Comparison of ENCODE assay signal across 8 mouse cellular contexts in genomic region chr12:69924012-69924411, GRCm38 (mm10). TPM values are rescaled to one million over a fixed set of nuclear protein-coding genes. Genes with fewer than 3 reads are reported as not detected.
DNase-seq lines count a peak whose midpoint lies in the region; ATAC-seq and TF ChIP-seq lines count a peak whose summit lies in the region.
"Had no signal": no experiment of that assay in that cellular context is flagged by ENCODE, and none has a peak within 500 bp of the region (broad histone marks: within the 10 kb centered on the region; RNA-seq: fewer than 3 reads in every experiment).

No protein-coding gene starts in this region.

- TF ChIP-seq CTCF in ES-Bruce4 (IDR thresholded peaks at IDR 0.05; ENCODE audit: low read depth, low read length), result peak; percentile 17

- H3K27ac ChIP-seq in kidney, embryonic 16.5 days (ENCODE audit: low read length), result no peak overlapping the region
- H3K27ac ChIP-seq in ES-Bruce4 (ENCODE audit: insufficient read depth, low read length), result no peak overlapping the region
- H3K27ac ChIP-seq in forebrain, embryonic 16.5 days (ENCODE audit: low read length), result no peak overlapping the region
- H3K27ac ChIP-seq in liver, embryonic 15.5 days (replicated peaks), result peak overlapping the region; percentile 30; the same call in 1 of the 2 replicates
- H3K27ac ChIP-seq: midbrain, embryonic 12.5 days had no signal

- peak; percentile 40 for DNase-seq in kidney, adult 9 months
- DNase-seq in adipocyte (ENCODE audit: low spot score), result peak; percentile 65
- DNase-seq in spleen, postnatal 4 days (ENCODE audit: low spot score in 2 of 2), result peak; percentile 38 to 75

- H3K36me3 ChIP-seq in kidney, embryonic 16.5 days (ENCODE audit: insufficient read depth, low read length), result no peaks in the 10 kb centered on the region
- no peaks in the 10 kb centered on the region for H3K36me3 ChIP-seq in ES-Bruce4 (ENCODE audit: control insufficient read depth, insufficient read depth, low read length, poor library complexity, severe bottlenecking)
- peaks cover 5% of the 10 kb centered on the region; the same call in 1 of the 2 replicates for H3K36me3 ChIP-seq in forebrain, embryonic 16.5 days (ENCODE audit: control insufficient read depth, insufficient read depth)
- no peaks in the 10 kb centered on the region for H3K36me3 ChIP-seq in liver, embryonic 15.5 days (replicated peaks)

- H3K27me3 ChIP-seq in kidney, embryonic 16.5 days (ENCODE audit: insufficient read depth, low read length), result no peaks in the 10 kb centered on the region
- no peaks in the 10 kb centered on the region for H3K27me3 ChIP-seq in ES-Bruce4 (ENCODE audit: control insufficient read depth, insufficient read depth, low read length, poor library complexity, severe bottlenecking)
- no peaks in the 10 kb centered on the region for H3K27me3 ChIP-seq in forebrain, embryonic 16.5 days (replicated peaks; ENCODE audit: control insufficient read depth, insufficient read depth, low read length)
- no peaks in the 10 kb centered on the region for H3K27me3 ChIP-seq in liver, embryonic 15.5 days
- H3K27me3 ChIP-seq: midbrain, embryonic 12.5 days had no signal

- no peaks in the 10 kb centered on the region for H3K4me1 ChIP-seq in kidney, embryonic 16.5 days (ENCODE audit: insufficient read depth, low read length)
- H3K4me1 ChIP-seq in ES-Bruce4 (ENCODE audit: control insufficient read depth, insufficient read depth, low read length), result no peaks in the 10 kb centered on the region
- no peaks in the 10 kb centered on the region for H3K4me1 ChIP-seq in forebrain, embryonic 16.5 days (replicated peaks; ENCODE audit: control insufficient read depth, insufficient read depth, low read length)
- peaks cover 29% of the 10 kb centered on the region for H3K4me1 ChIP-seq in liver, embryonic 15.5 days (replicated peaks)
- H3K4me1 ChIP-seq: midbrain, embryonic 12.5 days had no signal

- no peak for TF ChIP-seq EP300 in ES-Bruce4 (IDR thresholded peaks at IDR 0.05; ENCODE audit: insufficient read depth, low read depth, low read length)

- no peaks in the 10 kb centered on the region for H3K9me3 ChIP-seq in kidney, embryonic 16.5 days (ENCODE audit: low read length)
- no peaks in the 10 kb centered on the region for H3K9me3 ChIP-seq in ES-Bruce4 (replicated peaks; ENCODE audit: control insufficient read depth, insufficient read depth, low read length, poor library complexity, severe bottlenecking)
- no peaks in the 10 kb centered on the region for H3K9me3 ChIP-seq in forebrain, embryonic 16.5 days (ENCODE audit: control insufficient read depth, low read length)
- no peaks in the 10 kb centered on the region for H3K9me3 ChIP-seq in liver, embryonic 15.5 days (replicated peaks)
- H3K9me3 ChIP-seq: midbrain, embryonic 12.5 days had no signal

- no peak overlapping the region for H3K4me3 ChIP-seq in kidney, embryonic 16.5 days (ENCODE audit: low read length)
- H3K4me3 ChIP-seq in ES-Bruce4 (ENCODE audit: low read depth, low read length), result no peak overlapping the region
- no peak overlapping the region for H3K4me3 ChIP-seq in forebrain, embryonic 16.5 days (replicated peaks; ENCODE audit: low read length)
- H3K4me3 ChIP-seq in liver, embryonic 15.5 days (replicated peaks), result no peak overlapping the region
- H3K4me3 ChIP-seq: midbrain, embryonic 12.5 days had no signal

- WGBS in kidney, embryonic 16.5 days, result 14% methylated on average over 5 of the region's 5 CpGs
- 11% methylated on average over 5 of the region's 5 CpGs for WGBS in forebrain, embryonic 16.5 days
- WGBS in liver, embryonic 15.5 days (ENCODE audit: insufficient replicate concordance), result 11% methylated on average over 5 of the region's 5 CpGs

- ATAC-seq in kidney, embryonic 16.5 days (ENCODE audit: low FRiP score, low TSS enrichment), result no peak
- ATAC-seq in forebrain, embryonic 16.5 days, result peak; percentile 52; the same call in 1 of the 2 replicates
- ATAC-seq in liver, embryonic 15.5 days (ENCODE audit: insufficient read depth), result no peak

- no peak overlapping the region for H3K4me2 ChIP-seq in kidney, embryonic 16.5 days (replicated peaks; ENCODE audit: low read depth, low read length)
- no peak overlapping the region for H3K4me2 ChIP-seq in forebrain, embryonic 16.5 days (ENCODE audit: low read length)
- H3K4me2 ChIP-seq in liver, embryonic 15.5 days, result no peak overlapping the region
- H3K4me2 ChIP-seq: midbrain, embryonic 12.5 days had no signal

- no peak for TF ChIP-seq POLR2A in ES-Bruce4 (IDR thresholded peaks at IDR 0.05; ENCODE audit: insufficient read depth, low read length)

- H3K9ac ChIP-seq in kidney, embryonic 16.5 days (replicated peaks; ENCODE audit: low read length), result no peak overlapping the region
- no peak overlapping the region for H3K9ac ChIP-seq in ES-Bruce4 (ENCODE audit: low read depth, poor library complexity, severe bottlenecking)
- H3K9ac ChIP-seq in forebrain, embryonic 16.5 days (replicated peaks; ENCODE audit: low read depth, low read length), result no peak overlapping the region
- H3K9ac ChIP-seq in liver, embryonic 15.5 days, result no peak overlapping the region
- H3K9ac ChIP-seq: midbrain, embryonic 12.5 days had no signal

RNA-seq across cellular contexts. Expression of gene Map4k5, which starts 31.0 kb away (rescaled TPM):
- 31.5 and 32.6 TPM in 2 replicates for polyA plus RNA-seq in kidney, embryonic 16.5 days (2015; fragmentation: Nextera tagmentation; extraction: Ambion mirVana)
- 106 and 107 TPM in 2 replicates for polyA plus RNA-seq in ES-Bruce4 (2011; ENCODE audit: insufficient read depth, insufficient read length, low read depth, missing spikeins)
- 34.5 and 38.1 TPM in 2 replicates for polyA plus RNA-seq in forebrain, embryonic 16.5 days (2015; fragmentation: Nextera tagmentation; extraction: Ambion mirVana)
- polyA plus RNA-seq in liver, embryonic 15.5 days (2015; fragmentation: Nextera tagmentation; extraction: Ambion mirVana), result 25.9 and 28.3 TPM in 2 replicates

RNA-seq across cellular contexts. Expression of gene Atl1, which starts 31.6 kb away (rescaled TPM):
- 4.7 and 5.7 TPM in 2 replicates for polyA plus RNA-seq in kidney, embryonic 16.5 days (2015; fragmentation: Nextera tagmentation; extraction: Ambion mirVana)
- 6.1 and 10.2 TPM in 2 replicates for polyA plus RNA-seq in ES-Bruce4 (2011; ENCODE audit: insufficient read depth, insufficient read length, low read depth, missing spikeins)
- polyA plus RNA-seq in forebrain, embryonic 16.5 days (2015; fragmentation: Nextera tagmentation; extraction: Ambion mirVana), result 122 and 124 TPM in 2 replicates
- 0.91 and 1.5 TPM in 2 replicates for polyA plus RNA-seq in liver, embryonic 15.5 days (2015; fragmentation: Nextera tagmentation; extraction: Ambion mirVana)

Comparison
In these comparisons a context has a peak if more than half of its experiments do, and no peak if none do; other contexts are left out.
1. RNA of gene Atl1, which starts 31.6 kb away (polyA plus RNA-seq): 122 to 124 TPM in forebrain, embryonic 16.5 days; 6.1 to 10.2 TPM in ES-Bruce4, 4.7 to 5.7 TPM in kidney, embryonic 16.5 days and 0.91 to 1.5 TPM in liver, embryonic 15.5 days; every median in the first group is over 10 times any median in the second.
2. Peak in every context shown above with its lines, with median percentiles within 50 percentile points of each other: DNase-seq.